ENCODE assay signal across 19 mouse cellular contexts in the genomic region with DNA sequence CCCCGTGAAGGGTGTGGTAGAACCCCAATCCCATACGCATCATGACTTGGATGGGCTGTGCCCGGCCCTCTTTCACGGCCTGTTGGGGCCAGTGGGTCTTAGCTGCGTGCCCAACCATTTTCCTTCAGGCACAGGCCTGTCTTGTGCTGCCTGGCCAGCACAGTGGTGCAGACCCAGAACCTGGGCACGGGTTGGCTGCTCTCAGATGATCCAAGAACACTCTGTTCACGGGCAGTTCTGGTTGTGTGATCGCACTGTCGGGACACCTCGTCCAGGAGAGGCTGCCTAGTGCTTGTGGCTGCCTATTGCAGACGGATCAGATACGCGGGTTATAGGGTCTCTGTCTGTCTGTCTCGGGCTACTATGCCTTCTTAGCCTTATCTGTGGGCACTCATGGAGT.
DNase-seq lines count a peak whose midpoint lies in the region; ATAC-seq and TF ChIP-seq lines count a peak whose summit lies in the region.
"Had no signal": no experiment of that assay in that cellular context is flagged by ENCODE, and none has a peak within 500 bp of the region (broad histone marks: within the 10 kb centered on the region; RNA-seq: fewer than 3 reads in every experiment).

No protein-coding gene starts in this region.

- DNase-seq in heart, adult 18-20 months = peak; percentile 26 to 52
- no peak for DNase-seq in heart, adult 8-10 months (ENCODE audit: low spot score)
- no peak for DNase-seq in layer of hippocampus, adult 2 months (ENCODE audit: low spot score in 2 of 2)
- no peak for DNase-seq in layer of hippocampus, adult 11-12 months (ENCODE audit: low spot score)
- DNase-seq in midbrain, embryonic 10.5 days (ENCODE audit: low spot score) = no peak
- DNase-seq in midbrain, postnatal 0 days (ENCODE audit: low spot score) = no peak
- no peak for DNase-seq in limb, embryonic 14.5 days (ENCODE audit: low spot score)
- no peak for DNase-seq in liver, postnatal 0 days
- DNase-seq: adrenal gland, adult 2 months; cerebellum, postnatal 14 days; heart, postnatal 36 days; kidney, postnatal 14 days; layer of hippocampus, adult 9-11 months; right cerebral cortex, postnatal 4 days had no signal

- no peak for TF ChIP-seq CTCF in layer of hippocampus, adult 2 months (conservative IDR thresholded peaks at IDR 0.05)
- TF ChIP-seq CTCF in midbrain, postnatal 0 days (IDR thresholded peaks at IDR 0.05) = no peak
- no peak for TF ChIP-seq CTCF in liver, postnatal 0 days (IDR thresholded peaks at IDR 0.05; ENCODE audit: low read depth)

- ATAC-seq in midbrain, postnatal 0 days (ENCODE audit: low FRiP score) = no peak
- ATAC-seq in limb, embryonic 14.5 days (ENCODE audit: low FRiP score, low read depth) = no peak
- ATAC-seq in liver, postnatal 0 days = no peak
- ATAC-seq: inflammation-experienced regulatory T-cells, adult 6 months had no signal

- H3K4me3 ChIP-seq in layer of hippocampus, adult 2 months = no peak overlapping the region
- no peak overlapping the region for H3K4me3 ChIP-seq in midbrain, embryonic 10.5 days
- H3K4me3 ChIP-seq in midbrain, postnatal 0 days (ENCODE audit: low read depth, low read length) = no peak overlapping the region
- H3K4me3 ChIP-seq in limb, embryonic 14.5 days (replicated peaks; ENCODE audit: low read length) = no peak overlapping the region
- no peak overlapping the region for H3K4me3 ChIP-seq in liver, postnatal 0 days (ENCODE audit: low read depth, low read length)
- H3K4me3 ChIP-seq: midbrain, embryonic 12.5 days; neural tube, embryonic 15.5 days had no signal

- WGBS in midbrain, embryonic 10.5 days = 85% methylated on average over 14 of the region's 14 CpGs
- 88% methylated on average over 14 of the region's 14 CpGs for WGBS in midbrain, postnatal 0 days
- 86% methylated on average over 14 of the region's 14 CpGs for WGBS in limb, embryonic 14.5 days
- WGBS in liver, postnatal 0 days (ENCODE audit: insufficient replicate concordance) = 74% methylated on average over 14 of the region's 14 CpGs

- no peaks in the 10 kb centered on the region for H3K9me3 ChIP-seq in midbrain, embryonic 10.5 days (replicated peaks)
- no peaks in the 10 kb centered on the region for H3K9me3 ChIP-seq in midbrain, postnatal 0 days (ENCODE audit: low read length)
- no peaks in the 10 kb centered on the region for H3K9me3 ChIP-seq in limb, embryonic 14.5 days (ENCODE audit: control insufficient read depth, low read length)
- no peaks in the 10 kb centered on the region for H3K9me3 ChIP-seq in liver, postnatal 0 days (ENCODE audit: low read length)
- H3K9me3 ChIP-seq: midbrain, embryonic 12.5 days; neural tube, embryonic 15.5 days had no signal

- peaks cover 46% of the 10 kb centered on the region for H3K4me1 ChIP-seq in midbrain, embryonic 10.5 days
- H3K4me1 ChIP-seq in midbrain, postnatal 0 days (ENCODE audit: insufficient read depth, low read length) = no peaks in the 10 kb centered on the region
- H3K4me1 ChIP-seq in limb, embryonic 14.5 days (ENCODE audit: control insufficient read depth, insufficient read depth, low read length) = peaks cover 23% of the 10 kb centered on the region
- peaks cover 14% of the 10 kb centered on the region; the same call in 1 of the 2 replicates for H3K4me1 ChIP-seq in liver, postnatal 0 days (ENCODE audit: insufficient read depth)

- H3K27me3 ChIP-seq in midbrain, embryonic 10.5 days (ENCODE audit: low read depth, poor library complexity, severe bottlenecking) = peaks cover 100% of the 10 kb centered on the region
- peaks cover 22% of the 10 kb centered on the region for H3K27me3 ChIP-seq in midbrain, postnatal 0 days (ENCODE audit: insufficient read depth, low read length)
- H3K27me3 ChIP-seq in limb, embryonic 14.5 days (ENCODE audit: control insufficient read depth, insufficient read depth, low read length) = no peaks in the 10 kb centered on the region
- no peaks in the 10 kb centered on the region for H3K27me3 ChIP-seq in liver, postnatal 0 days (ENCODE audit: insufficient read depth, low read length)
- H3K27me3 ChIP-seq: CH12.LX had no signal

- no peaks in the 10 kb centered on the region for H3K36me3 ChIP-seq in midbrain, embryonic 10.5 days
- no peaks in the 10 kb centered on the region for H3K36me3 ChIP-seq in midbrain, postnatal 0 days (ENCODE audit: insufficient read depth, low read length)
- no peaks in the 10 kb centered on the region for H3K36me3 ChIP-seq in limb, embryonic 14.5 days (ENCODE audit: control insufficient read depth, insufficient read depth, low read length)
- H3K36me3 ChIP-seq in liver, postnatal 0 days (replicated peaks; ENCODE audit: insufficient read depth, low read length) = no peaks in the 10 kb centered on the region
- H3K36me3 ChIP-seq: midbrain, embryonic 12.5 days; neural tube, embryonic 15.5 days had no signal

- no peak for TF ChIP-seq EP300 in liver, postnatal 0 days (IDR thresholded peaks at IDR 0.05; ENCODE audit: low read depth)

- no peak overlapping the region for H3K9ac ChIP-seq in midbrain, postnatal 0 days (replicated peaks; ENCODE audit: low read length, poor library complexity, severe bottlenecking)
- no peak overlapping the region for H3K9ac ChIP-seq in limb, embryonic 14.5 days (ENCODE audit: low read depth, low read length, severe bottlenecking)
- H3K9ac ChIP-seq in liver, postnatal 0 days (replicated peaks) = no peak overlapping the region
- H3K9ac ChIP-seq: midbrain, embryonic 12.5 days; neural tube, embryonic 15.5 days had no signal

- H3K4me2 ChIP-seq in midbrain, postnatal 0 days (ENCODE audit: low read depth, low read length, poor library complexity, severe bottlenecking) = no peak overlapping the region
- no peak overlapping the region for H3K4me2 ChIP-seq in limb, embryonic 14.5 days (replicated peaks; ENCODE audit: low read depth, low read length, severe bottlenecking)
- no peak overlapping the region for H3K4me2 ChIP-seq in liver, postnatal 0 days (ENCODE audit: low read depth, low read length)
- H3K4me2 ChIP-seq: midbrain, embryonic 12.5 days; neural tube, embryonic 15.5 days had no signal

- TF ChIP-seq POLR2A in limb, embryonic 14.5 days (IDR thresholded peaks at IDR 0.05; ENCODE audit: borderline replicate concordance, extremely low read depth, insufficient read depth, insufficient read length) = no peak

- H3K27ac ChIP-seq in layer of hippocampus, adult 2 months = peak overlapping the region; percentile 84
- 0 out of 2 replicates have a peak overlapping the region, but pooled peaks have one; percentile 14 for H3K27ac ChIP-seq in midbrain, embryonic 10.5 days (replicated peaks)
- no peak overlapping the region for H3K27ac ChIP-seq in midbrain, postnatal 0 days (ENCODE audit: low read depth, low read length)
- peak overlapping the region; percentile 39; the same call in 1 of the 2 replicates for H3K27ac ChIP-seq in limb, embryonic 14.5 days (replicated peaks; ENCODE audit: low read depth, low read length)
- no peak overlapping the region for H3K27ac ChIP-seq in liver, postnatal 0 days (ENCODE audit: low read depth)
- H3K27ac ChIP-seq: macrophage; midbrain, embryonic 12.5 days; neural tube, embryonic 15.5 days had no signal

Comparison
In these comparisons a context has a peak if more than half of its experiments do, and no peak if none do; other contexts are left out.
1. DNase-seq: peak in heart, adult 18-20 months (2 of 2); none in heart, adult 8-10 months (single experiment), layer of hippocampus, adult 2 months (0 of 2), layer of hippocampus, adult 11-12 months (single experiment), midbrain, embryonic 10.5 days (single experiment), midbrain, postnatal 0 days (single experiment), limb, embryonic 14.5 days (single experiment) and liver, postnatal 0 days (single experiment).
2. H3K27ac ChIP-seq: peak in layer of hippocampus, adult 2 months (single experiment), midbrain, embryonic 10.5 days (single experiment) and limb, embryonic 14.5 days (single experiment); none in midbrain, postnatal 0 days (single experiment) and liver, postnatal 0 days (single experiment).